Mouse (Mus musculus): Measurements from ENCODE around the gene Rgsl1. TPM values are rescaled to one million over a fixed set of nuclear protein-coding genes. Genes with fewer than 3 reads are reported as not detected.

Rgsl1 gene
- not detected for polyA plus RNA-seq (2017; shearing (Covaris generic))

DNA sequence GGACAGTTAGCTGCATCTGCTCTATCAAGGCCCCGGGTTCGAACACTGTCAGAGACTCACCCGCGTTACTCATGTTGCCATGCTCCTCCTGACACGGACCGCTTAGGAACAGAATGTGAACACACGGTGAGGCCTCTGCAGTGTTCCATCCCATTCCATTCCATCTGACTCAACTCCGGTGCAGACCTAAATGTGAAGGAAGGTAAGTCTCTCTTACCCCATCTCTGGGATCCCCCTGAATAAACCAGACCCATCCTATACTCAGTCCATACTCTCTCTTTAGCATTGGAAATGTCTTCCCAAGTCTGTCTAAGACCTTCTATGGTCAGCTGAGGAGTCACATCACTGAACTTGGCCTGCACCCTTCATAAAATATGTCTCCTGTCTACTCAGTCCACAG, at the start of gene Rgsl1:
Rgsl1 (minus strand) TSS at position 101 of the 400 bp plus-strand sequence.

DNA sequence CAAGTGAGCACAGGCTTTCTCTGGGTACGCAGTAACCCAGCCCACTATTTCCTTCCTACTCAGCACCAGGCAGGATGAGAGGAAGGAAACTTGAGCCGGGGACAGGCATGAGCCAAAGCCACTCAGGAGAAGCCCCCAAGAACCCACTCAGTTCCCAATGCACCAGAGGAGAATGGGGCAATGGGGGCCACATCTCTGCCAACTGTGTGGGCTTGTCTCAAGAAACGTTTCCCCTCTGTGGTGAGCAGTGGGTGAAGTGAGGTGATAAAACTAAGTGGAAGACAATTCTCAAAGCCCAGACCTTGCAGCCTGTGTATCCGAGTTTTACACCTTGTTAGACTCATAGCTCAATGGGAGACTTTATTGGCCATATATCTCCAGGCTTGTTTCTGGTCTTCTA, 47.5 kb upstream of the Rgsl1 start, which contains the start of gene Teddm1a:
Teddm1a (plus strand) TSS at position 301 of the 400 bp plus-strand sequence.

DNA sequence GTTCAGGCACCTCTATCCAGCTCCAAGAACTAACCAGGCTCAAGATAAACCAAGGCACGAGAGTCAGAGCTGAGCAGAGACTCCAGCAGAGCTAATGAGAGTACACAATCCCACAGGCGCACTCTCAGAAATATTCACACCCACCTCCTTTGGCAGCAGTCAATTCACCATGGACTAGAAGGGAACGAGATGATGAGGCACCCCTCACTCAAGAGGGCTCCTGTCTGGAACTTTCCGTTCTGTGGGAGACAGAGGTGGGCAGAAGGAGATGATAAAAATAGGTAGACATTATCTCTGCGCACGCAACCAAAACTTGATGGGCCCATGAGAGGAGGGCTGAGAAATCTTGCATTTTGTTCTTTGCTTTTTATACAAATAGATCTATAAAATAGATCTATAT, 30.1 kb upstream of the Rgsl1 start, which contains the start of gene Teddm1b:
Teddm1b (plus strand) TSS at position 301 of the 400 bp plus-strand sequence.

DNA sequence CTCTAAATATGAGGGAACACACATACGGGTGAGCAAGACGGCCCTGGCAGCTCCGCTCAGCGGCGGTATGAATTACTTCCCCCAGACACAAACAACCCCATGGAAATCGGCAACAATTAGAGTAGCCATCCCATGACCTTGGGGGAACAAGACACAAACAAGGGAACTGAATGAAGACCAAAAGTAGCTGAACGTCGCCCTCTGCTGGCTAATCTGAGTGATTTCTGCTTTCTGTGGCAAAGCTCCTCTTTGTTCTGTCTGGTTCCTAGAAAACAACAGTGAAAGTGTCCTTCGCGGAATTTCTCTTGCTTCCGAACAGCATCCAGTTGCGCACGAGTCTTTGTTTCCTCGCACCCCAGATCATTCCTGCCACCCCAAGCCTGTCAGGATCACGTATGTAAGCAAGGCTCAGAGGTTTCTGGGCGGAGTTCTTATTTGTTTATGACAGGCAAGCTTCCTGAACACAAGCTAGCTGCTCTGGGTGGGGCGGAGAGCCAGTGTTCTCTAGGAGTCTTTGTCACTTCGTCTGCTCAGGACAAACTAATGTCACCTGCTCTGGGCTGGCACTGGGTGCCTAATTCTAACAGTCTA, 94.6 kb downstream of the Rgsl1 start, which contains the start of gene Rnasel:
Rnasel (plus strand) TSS at position 216 of the 591 bp plus-strand sequence.

DNA sequence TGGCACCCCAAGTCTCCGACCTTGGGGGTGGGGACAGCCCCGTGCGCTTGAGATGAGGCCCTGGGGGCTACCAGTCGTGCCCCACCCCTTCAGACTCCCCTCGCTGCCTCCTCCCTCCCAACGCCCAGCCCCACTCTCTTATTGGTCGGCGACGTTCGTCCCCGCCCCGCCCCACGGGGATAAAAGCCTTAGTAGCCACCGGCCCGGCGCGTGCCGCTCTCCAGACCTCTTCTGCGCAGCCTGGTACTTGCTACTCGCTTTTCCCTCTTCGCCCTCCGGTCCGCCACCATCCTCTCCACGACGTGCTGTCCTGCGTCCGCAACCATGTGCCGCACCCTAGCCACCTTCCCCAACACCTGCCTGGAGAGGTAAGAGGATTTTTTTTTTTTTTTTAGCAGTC, 103.8 kb downstream of the Rgsl1 start, which contains the start of gene Rgs16:
Rgs16 (plus strand) TSS at position 205 of the 400 bp plus-strand sequence.

Other genes starting within 250 kb of the Rgsl1 start
- 0.14 TPM for gene Rgs8, start 191.1 kb downstream of the Rgsl1 start, polyA plus RNA-seq (2017; shearing (Covaris generic))
- 44.4 TPM for gene Rgs16, start 103.8 kb downstream of the Rgsl1 start, polyA plus RNA-seq (2017; shearing (Covaris generic))
- 36.3 TPM for gene Rnasel, start 94.7 kb downstream of the Rgsl1 start, polyA plus RNA-seq (2017; shearing (Covaris generic))
- 0.20 TPM for gene Teddm1b, start 30.2 kb upstream of the Rgsl1 start, polyA plus RNA-seq (2017; shearing (Covaris generic))
- not detected for gene Teddm1a, start 47.6 kb upstream of the Rgsl1 start, polyA plus RNA-seq (2017; shearing (Covaris generic))
- gene Glul, start 55.8 kb upstream of the Rgsl1 start, polyA plus RNA-seq (2017; shearing (Covaris generic)) = 29.7 TPM
- gene Teddm2, start 56.1 kb upstream of the Rgsl1 start, polyA plus RNA-seq (2017; shearing (Covaris generic)) = 0.30 TPM

Measured in CD4-positive, CD25-positive, alpha-beta regulatory T cell, adult 9 weeks (primary cell).